Mouse (Mus musculus) ES-Bruce4 (cell line): ENCODE results near the gene Mafg.

Source experiments
- CTCF ChIP-seq: IDR thresholded peaks from one replicate; pipeline ENCODE4 v1.8.1; 2011; ENCODE audit warnings: low read depth, low read length
- EP300 ChIP-seq: IDR thresholded peaks from 2 replicates; pipeline ENCODE4 v1.6.1; 2011; ENCODE audit warnings: low read depth, low read length; ENCODE audit not compliant: insufficient read depth
- POLR2A ChIP-seq: IDR thresholded peaks from one replicate; pipeline ENCODE4 v1.8.1; 2011; ENCODE audit warnings: low read length; ENCODE audit not compliant: insufficient read depth

- TF ChIP-seq CTCF: no peak
- TF ChIP-seq EP300: no peak
- TF ChIP-seq POLR2A: no peak
Observed at GRCm38 (mm10) chr11:120600716-120601115, 32.7 kb downstream of the Mafg start.
